Mouse (Mus musculus) kidney, adult 2 months (tissue): Measurements from ENCODE around the gene Samd4b.

Source experiments
- CTCF ChIP-seq: fragments of 200-500 bp; conservative IDR thresholded peaks from 2 replicates; pipeline ENCODE4 v1.5.1; 2011; ENCODE audit warnings: low read depth, mild to moderate bottlenecking, control low read depth, low read length, moderate library complexity, mixed read lengths; ENCODE audit not compliant: insufficient read depth, insufficient read length
- POLR2A ChIP-seq: fragments of 200-500 bp; IDR thresholded peaks from one replicate; pipeline ENCODE4 v1.6.1; 2011; ENCODE audit warnings: low read depth, low read length, control low read depth

GRCm38 (mm10) chr7:28547154-28547553 is 50.8 kb downstream of the Samd4b start, which contains the start of gene Nccrp1:
- TF ChIP-seq CTCF (no peak), POLR2A (no peak)
